Mouse (Mus musculus) E14TG2a.4 (cell line): Measurements from ENCODE around the gene BC051142.
"Not testable (repeated sequence)": the region's sequence is repeated elsewhere in the genome, so short reads cannot be mapped to it uniquely, and the experiment has no call there.

Experiments
- H3K27me3 ChIP-seq: 2 replicates; pipeline ENCODE4 v1.6.1; 2014; ENCODE audit warnings: low read length, control low read depth; ENCODE audit not compliant: insufficient read depth
- H3K36me3 ChIP-seq: 2 replicates; pipeline ENCODE4 v1.6.1; 2014; ENCODE audit warnings: low read length, control low read depth; ENCODE audit not compliant: insufficient read depth
- H3K4me1 ChIP-seq: replicated peaks from 2 replicates; pipeline ENCODE4 v1.6.1; 2014; ENCODE audit warnings: low read depth, low read length, control low read depth
- H3K4me3 ChIP-seq: replicated peaks from 2 replicates; pipeline ENCODE4 v1.5.1; 2014; ENCODE audit warnings: mild to moderate bottlenecking, low read length
- H3K9me3 ChIP-seq: 2 replicates; pipeline ENCODE4 v1.6.1; 2014; ENCODE audit warnings: low read length, control low read depth
- CTCF ChIP-seq: conservative IDR thresholded peaks from 2 replicates; pipeline ENCODE4 v1.5.1; 2014; ENCODE audit warnings: low read length
- NANOG ChIP-seq: IDR thresholded peaks from 2 replicates; pipeline ENCODE4 v1.6.1; 2014; ENCODE audit warnings: borderline replicate concordance, low read length, mixed read lengths
- POU5F1 ChIP-seq: IDR thresholded peaks from 2 replicates; pipeline ENCODE4 v1.6.1; 2014; ENCODE audit warnings: low read length, borderline replicate concordance

The BC051142 gene

GRCm38 (mm10) chr17:34427597-34427996, 29.0 kb downstream of the BC051142 start:
- Histone ChIP-seq H3K4me3 (no peak overlapping the region), H3K36me3 (no peaks in the 10 kb centered on the region), H3K9me3 (no peaks in the 10 kb centered on the region), H3K27me3 (0 out of 2 replicates have a peak, but pooled peaks cover under 1% of the 10 kb centered on the region), H3K4me1 (no peaks in the 10 kb centered on the region)
- TF ChIP-seq CTCF (no peak), POU5F1 (no peak), NANOG (no peak)

GRCm38 (mm10) chr17:34437120-34437519, 38.5 kb downstream of the BC051142 start:
- H3K9me3 ChIP-seq: no peaks in the 10 kb centered on the region
- no peak overlapping the region for H3K4me3 ChIP-seq
- no peaks in the 10 kb centered on the region for H3K36me3 ChIP-seq
- TF ChIP-seq CTCF: no peak
- no peak for TF ChIP-seq POU5F1
- no peak for TF ChIP-seq NANOG
- H3K4me1 ChIP-seq: peaks cover 25% of the 10 kb centered on the region
- H3K27me3 ChIP-seq: no peaks in the 10 kb centered on the region

GRCm38 (mm10) chr17:34437606-34438005, 39.0 kb downstream of the BC051142 start:
- Histone ChIP-seq H3K9me3 (no peaks in the 10 kb centered on the region), H3K4me3 (no peak overlapping the region), H3K4me1 (peaks cover 25% of the 10 kb centered on the region), H3K27me3 (no peaks in the 10 kb centered on the region), H3K36me3 (no peaks in the 10 kb centered on the region)
- TF ChIP-seq NANOG: no peak
- TF ChIP-seq POU5F1: no peak
- no peak for TF ChIP-seq CTCF

GRCm38 (mm10) chr17:34438588-34438987, 40.0 kb downstream of the BC051142 start:
- Histone ChIP-seq H3K9me3 (no peaks in the 10 kb centered on the region), H3K4me3 (no peak overlapping the region), H3K27me3 (no peaks in the 10 kb centered on the region), H3K4me1 (peaks cover 25% of the 10 kb centered on the region), H3K36me3 (no peaks in the 10 kb centered on the region)
- no peak for TF ChIP-seq CTCF
- TF ChIP-seq NANOG: no peak
- no peak for TF ChIP-seq POU5F1

- Histone ChIP-seq H3K27me3 (no peaks in the 10 kb centered on the region), H3K9me3 (no peaks in the 10 kb centered on the region), H3K36me3 (no peaks in the 10 kb centered on the region), H3K4me3 (no peak overlapping the region), H3K4me1 (peaks cover 25% of the 10 kb centered on the region)
- TF ChIP-seq CTCF (peak; percentile 76), POU5F1 (no peak)
Measured at GRCm38 (mm10) chr17:34439795-34440194, 41.2 kb downstream of the BC051142 start.

GRCm38 (mm10) chr17:34441990-34442389, 43.4 kb downstream of the BC051142 start:
- Histone ChIP-seq H3K36me3 (no peaks in the 10 kb centered on the region), H3K27me3 (no peaks in the 10 kb centered on the region), H3K9me3 (no peaks in the 10 kb centered on the region), H3K4me1 (peaks cover 25% of the 10 kb centered on the region), H3K4me3 (no peak overlapping the region)
- TF ChIP-seq CTCF (no peak), POU5F1 (no peak), NANOG (no peak)

GRCm38 (mm10) chr17:34448473-34449041, 49.9 kb downstream of the BC051142 start:
- Histone ChIP-seq H3K9me3 (no peaks in the 10 kb centered on the region), H3K4me1 (peaks cover 29% of the 10 kb centered on the region), H3K36me3 (no peaks in the 10 kb centered on the region), H3K4me3 (no peak overlapping the region), H3K27me3 (no peaks in the 10 kb centered on the region)
- TF ChIP-seq POU5F1 (no peak), CTCF (no peak), NANOG (no peak)

GRCm38 (mm10) chr17:34457668-34458067, 59.0 kb downstream of the BC051142 start:
- Histone ChIP-seq H3K27me3 (no peaks in the 10 kb centered on the region), H3K36me3 (no peaks in the 10 kb centered on the region), H3K4me3 (no peak overlapping the region), H3K4me1 (no peaks in the 10 kb centered on the region), H3K9me3 (no peaks in the 10 kb centered on the region)
- TF ChIP-seq POU5F1 (no peak), CTCF (no peak), NANOG (no peak)

- H3K4me1 ChIP-seq: no peaks in the 10 kb centered on the region
- H3K27me3 ChIP-seq: no peaks in the 10 kb centered on the region
- no peaks in the 10 kb centered on the region for H3K36me3 ChIP-seq
- H3K4me3 ChIP-seq: no peak overlapping the region
- no peak for TF ChIP-seq POU5F1
- no peak for TF ChIP-seq NANOG
- TF ChIP-seq CTCF: no peak
- no peaks in the 10 kb centered on the region for H3K9me3 ChIP-seq
Measured at GRCm38 (mm10) chr17:34459255-34459654, 60.6 kb downstream of the BC051142 start.

- not testable (repeated sequence) for H3K4me1 ChIP-seq, H3K4me3 ChIP-seq
Measured at GRCm38 (mm10) chr17:34465906-34466305, 67.3 kb downstream of the BC051142 start.

More at GRCm38 (mm10) chr17:34465906-34466305, 67.3 kb downstream of the BC051142 start:
- not testable (repeated sequence) for H3K9me3 ChIP-seq, H3K36me3 ChIP-seq, H3K27me3 ChIP-seq
